Mouse (Mus musculus): ENCODE measurements around the gene Stard9.
A peak's percentile ranks its signal among the peaks of the same experiment; 100 is the strongest.

The Stard9 gene

DNA sequence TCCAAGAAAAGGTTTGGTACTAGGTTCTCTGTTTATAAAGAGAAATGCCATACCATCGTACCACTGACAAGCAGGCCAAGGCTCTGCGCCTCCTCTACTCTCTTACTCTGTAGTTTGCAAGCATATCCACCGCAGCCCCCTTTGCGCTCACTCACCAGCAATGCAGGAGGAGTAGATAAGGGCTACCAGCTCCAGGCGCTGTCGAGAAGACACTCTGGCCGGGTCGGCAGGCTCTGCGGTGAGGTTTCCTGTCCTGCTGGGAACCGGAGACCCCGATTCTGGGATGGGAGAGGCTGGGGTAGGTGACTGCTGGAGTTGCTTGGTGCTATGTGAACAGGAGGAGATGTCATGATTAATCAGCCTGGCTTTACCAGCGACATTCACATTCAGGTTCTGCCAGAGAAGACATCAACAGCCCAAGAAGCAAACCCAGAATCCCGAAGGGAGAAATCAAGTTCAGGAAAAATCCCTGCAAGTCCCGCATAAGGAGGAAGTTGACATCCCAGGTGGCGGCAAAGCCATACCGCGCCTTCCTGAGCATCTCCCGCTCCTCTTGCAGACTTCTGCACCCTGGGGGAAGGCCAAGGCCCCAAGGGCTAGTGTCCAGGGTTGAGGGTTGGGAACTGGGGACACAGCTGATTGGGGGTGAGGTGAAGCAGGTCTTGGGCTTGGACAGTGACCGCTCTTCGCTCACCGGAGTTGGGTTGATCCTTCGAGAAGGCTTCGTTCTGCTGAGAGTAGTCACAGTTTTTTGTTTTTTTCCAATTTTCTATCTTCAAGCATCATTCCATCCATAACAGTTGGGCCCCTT lies 101.1 kb downstream of the Stard9 start:
- DNase-seq (ENCODE audit: low read depth): peak; percentile 34

DNA sequence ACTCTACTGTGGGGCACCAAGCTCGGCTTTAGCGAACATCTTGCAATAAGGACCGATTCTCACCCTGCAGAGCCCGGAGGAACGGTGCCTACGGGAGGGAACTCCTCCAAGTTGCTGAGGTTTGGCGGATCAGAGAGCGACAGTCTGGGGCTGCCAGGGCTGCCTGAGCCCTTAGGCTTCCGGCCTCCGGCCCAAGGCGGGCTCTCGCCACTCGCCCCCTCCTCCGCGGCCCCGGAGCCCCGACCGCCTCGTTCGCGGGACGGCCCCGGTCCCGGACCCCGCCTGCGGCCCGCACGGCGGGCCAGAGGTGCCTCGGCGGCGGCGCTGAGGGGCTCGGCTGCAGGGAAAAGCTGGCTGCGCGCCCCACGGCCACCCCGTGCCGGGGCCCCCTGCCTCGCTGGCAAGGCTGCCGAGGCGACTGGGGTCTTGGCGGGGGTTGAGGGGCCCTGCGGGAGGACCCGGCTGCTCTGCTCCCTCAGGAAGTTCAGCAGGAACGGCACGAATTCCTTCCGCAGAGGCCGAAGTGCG lies 101.8 kb downstream of the Stard9 start:
- DNase-seq (ENCODE audit: low read depth): peak; percentile 9

- DNase-seq (ENCODE audit: low read depth): peak; percentile 89
Observed at GRCm38 (mm10) chr2:120731167-120731862, 102.4 kb downstream of the Stard9 start.

GRCm38 (mm10) chr2:120731877-120732530 lies 103.1 kb downstream of the Stard9 start:
- peak; percentile 10 for DNase-seq (ENCODE audit: low read depth)

DNA sequence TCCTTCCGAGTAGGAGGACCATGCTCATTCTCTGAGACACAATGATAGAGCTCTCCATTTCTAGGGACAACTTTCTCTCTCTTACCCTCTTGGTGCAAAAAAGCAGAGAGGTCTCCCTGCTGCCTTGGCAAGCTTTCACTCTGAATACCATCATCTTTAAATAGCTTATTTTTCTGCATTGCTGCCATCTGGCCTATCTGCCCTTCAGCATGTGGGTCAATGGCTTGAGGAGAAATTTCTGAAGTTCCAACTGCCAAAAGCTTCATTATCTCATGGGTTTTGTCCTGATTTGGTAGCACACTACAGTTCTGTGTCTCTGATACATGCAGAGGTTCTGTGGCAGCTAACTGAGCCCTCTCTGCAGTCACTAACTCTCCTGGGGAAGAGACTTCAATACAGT lies 116.6 kb downstream of the Stard9 start:
- DNase-seq (ENCODE audit: low read depth): no peak

GRCm38 (mm10) chr2:120748041-120748440 lies 119.1 kb downstream of the Stard9 start:
- DNase-seq (ENCODE audit: low read depth): no peak

GRCm38 (mm10) chr2:120761922-120762321 lies 133.0 kb downstream of the Stard9 start:
- no peak for DNase-seq (ENCODE audit: low read depth)

DNA sequence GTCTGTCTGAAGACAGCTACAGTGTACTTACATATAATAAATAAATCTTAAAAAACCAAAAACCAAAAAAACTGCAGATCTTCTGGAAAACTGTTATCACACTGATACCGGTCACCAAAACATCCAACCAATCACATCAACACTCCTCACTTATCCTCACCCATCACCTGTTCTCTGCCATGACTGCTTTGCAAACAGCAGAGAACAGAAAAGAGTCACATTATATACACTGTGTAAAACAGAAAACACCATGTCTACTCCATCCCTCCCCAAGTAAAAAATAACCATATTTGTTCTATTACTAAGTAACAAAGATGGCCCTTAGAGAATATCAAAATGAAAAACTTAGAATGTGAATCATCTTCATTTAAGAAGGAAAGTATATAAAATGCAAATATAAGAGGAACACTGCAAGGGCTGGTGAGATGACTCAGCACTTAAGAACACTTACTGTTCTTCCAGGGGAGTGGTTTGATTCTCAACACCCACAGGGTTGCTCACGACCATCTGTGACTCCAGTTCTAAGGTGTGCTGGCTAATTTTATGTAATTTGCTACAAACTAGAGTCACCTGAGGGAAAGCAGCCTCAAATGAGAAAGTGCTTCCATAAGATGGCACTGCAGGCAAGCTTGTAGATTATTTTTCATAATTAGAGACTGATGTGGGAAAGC lies 141.5 kb downstream of the Stard9 start:
- peak; percentile 5 for DNase-seq (ENCODE audit: low read depth)
